Mouse (Mus musculus) lung, postnatal 0 days (tissue): Measurements from ENCODE around the gene Grik1.

Experiments used
- CTCF ChIP-seq: IDR thresholded peaks from 2 replicates; pipeline ENCODE4 v1.5.1; 2016; ENCODE audit warnings: antibody characterized with exemption, mild to moderate bottlenecking
- EP300 ChIP-seq: IDR thresholded peaks from 2 replicates; pipeline ENCODE4 v1.6.1; 2016; ENCODE audit warnings: antibody characterized with exemption, mild to moderate bottlenecking, control low read depth

- TF ChIP-seq CTCF (no peak), EP300 (no peak)
Observed at GRCm38 (mm10) chr16:88142574-88142973, 147.5 kb downstream of the Grik1 start.
